Mouse (Mus musculus) adrenal gland, postnatal 25 days (tissue): Measurements from ENCODE around the gene Esyt3. TPM values are rescaled to one million over a fixed set of nuclear protein-coding genes. Genes with fewer than 3 reads are reported as not detected.

Experiments
- DNase-seq: peaks from one replicate; pipeline ENCODE4 v3.0.0; 2021; ENCODE audit warnings: mixed read lengths
- total RNA-seq: library from RNA; stranded (reverse); gene quantifications from 2 replicates; pipeline ENCODE4 v1.2.3, GENCODE M21; 2021

Gene Esyt3
- total RNA-seq, 1 experiment from 2014 or later: 0.79 TPM

GRCm38 (mm10) chr9:99354796-99355195 is 3.6 kb downstream of the Esyt3 start:
- DNase-seq: no peak

GRCm38 (mm10) chr9:99353390-99353789 is 5.0 kb downstream of the Esyt3 start:
- DNase-seq: no peak

DNA sequence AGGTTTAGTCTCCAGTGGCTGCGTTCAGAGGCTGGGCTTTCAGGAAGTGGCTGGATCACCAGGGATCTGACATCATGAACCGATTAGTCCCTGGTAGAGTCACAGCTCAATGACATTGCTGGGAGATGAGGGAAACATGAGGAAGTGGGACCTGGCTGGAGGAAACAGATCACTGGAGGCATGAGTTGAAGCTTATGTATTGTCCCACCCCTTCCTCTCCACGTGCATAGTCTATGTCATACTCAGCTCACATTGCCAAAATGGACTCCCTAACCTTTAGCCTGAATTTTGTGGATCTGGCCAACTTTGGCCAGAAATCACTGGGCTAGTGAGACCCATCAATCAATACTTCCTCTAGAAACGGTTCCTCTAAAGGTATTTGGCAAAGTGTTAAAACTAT is 5.4 kb downstream of the Esyt3 start:
- DNase-seq: no peak

- no peak for DNase-seq
These were observed 13.0 kb downstream of the Esyt3 start for GRCm38 (mm10) chr9:99345351-99345792.

DNA sequence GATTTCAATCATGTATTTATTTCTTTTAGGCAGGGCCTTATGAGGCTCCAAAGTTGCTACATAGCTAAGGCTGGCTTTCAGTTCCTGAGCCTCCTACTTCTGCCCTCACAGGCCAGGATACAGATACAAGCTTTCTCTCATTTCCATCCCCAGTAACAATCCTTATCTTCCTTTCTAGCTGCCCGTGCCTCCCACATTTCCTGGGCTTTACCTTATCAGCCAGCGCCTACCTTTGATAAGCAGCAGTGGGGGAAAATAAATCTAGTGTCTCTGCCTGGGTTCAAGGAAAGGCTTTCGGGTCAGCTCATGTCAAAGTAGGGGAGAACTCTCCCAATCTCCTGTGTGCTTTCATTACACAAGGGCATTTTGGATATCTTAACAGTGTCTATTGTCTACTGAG is 16.8 kb downstream of the Esyt3 start:
- no peak for DNase-seq

GRCm38 (mm10) chr9:99340126-99340525 is 18.2 kb downstream of the Esyt3 start:
- no peak for DNase-seq

GRCm38 (mm10) chr9:99339182-99339581 is 19.2 kb downstream of the Esyt3 start:
- DNase-seq: no peak

DNA sequence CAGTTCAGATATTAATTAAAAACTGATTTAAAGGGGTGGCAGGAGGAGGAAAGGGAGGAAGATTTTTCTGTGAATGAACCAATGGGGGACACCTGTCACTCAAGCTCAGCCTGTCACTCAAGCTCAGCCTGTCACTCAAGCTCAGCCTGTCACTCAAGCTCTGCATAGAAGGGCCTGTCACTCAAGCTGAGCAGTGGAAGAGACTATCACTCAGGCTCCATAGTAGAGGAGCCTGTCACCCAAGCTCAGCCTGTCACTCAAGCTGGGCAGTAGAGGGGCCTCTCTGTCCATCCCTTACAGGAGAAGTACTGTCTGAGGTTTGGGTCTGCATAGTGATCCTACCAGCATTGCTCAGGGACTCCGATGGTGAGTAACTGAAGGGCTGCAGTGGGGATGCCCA is 20.1 kb downstream of the Esyt3 start:
- DNase-seq: no peak

GRCm38 (mm10) chr9:99336538-99336937 is 21.8 kb downstream of the Esyt3 start:
- no peak for DNase-seq

DNA sequence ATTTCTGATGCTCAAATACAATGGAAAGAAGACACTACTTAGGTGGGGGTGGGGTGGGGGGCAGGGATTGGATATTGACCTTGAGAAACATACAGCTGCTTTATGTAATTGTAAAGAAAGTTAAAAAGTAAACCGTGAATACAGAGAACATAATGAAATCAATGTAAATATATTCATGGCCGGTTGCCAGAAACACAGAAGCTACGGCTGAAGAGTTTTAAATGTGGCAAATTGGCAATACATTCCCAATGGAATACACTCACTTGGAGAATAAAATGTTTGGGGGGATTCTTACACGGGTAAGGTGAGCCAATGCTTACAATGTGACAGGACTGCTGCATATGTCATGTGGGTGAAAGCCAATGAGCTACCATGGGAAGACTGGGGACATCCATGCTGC is 31.5 kb downstream of the Esyt3 start:
- no peak for DNase-seq

- no peak for DNase-seq
These were observed 32.4 kb downstream of the Esyt3 start for GRCm38 (mm10) chr9:99325961-99326360.

GRCm38 (mm10) chr9:99325208-99325929 is 33.0 kb downstream of the Esyt3 start:
- no peak for DNase-seq

GRCm38 (mm10) chr9:99320006-99320405 is 38.4 kb downstream of the Esyt3 start:
- DNase-seq: no peak

GRCm38 (mm10) chr9:99319343-99319951 is 38.9 kb downstream of the Esyt3 start:
- DNase-seq: no peak

- no peak for DNase-seq
These were observed 52.1 kb downstream of the Esyt3 start for GRCm38 (mm10) chr9:99306226-99306625.

DNA sequence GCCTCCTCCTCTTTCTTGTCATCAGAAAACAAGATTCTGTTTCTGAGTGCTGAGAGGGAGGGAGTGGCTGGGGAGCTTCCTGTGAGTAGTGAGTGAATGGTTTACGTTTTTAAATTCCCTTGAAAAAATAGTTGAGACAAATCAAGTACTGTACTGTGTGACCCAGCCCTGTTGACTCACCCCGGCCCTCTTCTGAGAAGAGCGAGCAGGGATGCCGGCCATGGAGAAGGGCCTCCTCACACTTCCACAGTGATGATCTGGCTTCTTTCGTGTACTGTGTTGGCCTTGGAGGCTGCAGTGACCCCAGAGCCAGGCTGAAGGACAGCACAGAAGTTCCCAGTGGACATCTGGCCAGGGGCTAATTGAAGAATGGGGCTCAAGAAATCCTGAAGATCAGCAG is 54.1 kb downstream of the Esyt3 start:
- no peak for DNase-seq

Other genes starting within 250 kb of the Esyt3 start
- gene Pik3cb, start 217.9 kb downstream of the Esyt3 start, total RNA-seq: 15.0 and 15.2 TPM in 2 replicates
- gene Faiml, start 121.3 kb downstream of the Esyt3 start, total RNA-seq: not detected in 2 replicates
- 7.5 and 11.7 TPM in 2 replicates for gene Cep70, start 115.2 kb downstream of the Esyt3 start, total RNA-seq
- 40.4 and 50.1 TPM in 2 replicates for gene Mras, start 78.8 kb upstream of the Esyt3 start, total RNA-seq
- gene Nme9, start 92.9 kb upstream of the Esyt3 start, total RNA-seq: not detected in 2 replicates
- gene Armc8, start 210.3 kb upstream of the Esyt3 start, total RNA-seq: 43.5 and 50.0 TPM in 2 replicates
- 15.1 and 16.4 TPM in 2 replicates for gene Dbr1, start 217.2 kb upstream of the Esyt3 start, total RNA-seq